In the genomic region with DNA sequence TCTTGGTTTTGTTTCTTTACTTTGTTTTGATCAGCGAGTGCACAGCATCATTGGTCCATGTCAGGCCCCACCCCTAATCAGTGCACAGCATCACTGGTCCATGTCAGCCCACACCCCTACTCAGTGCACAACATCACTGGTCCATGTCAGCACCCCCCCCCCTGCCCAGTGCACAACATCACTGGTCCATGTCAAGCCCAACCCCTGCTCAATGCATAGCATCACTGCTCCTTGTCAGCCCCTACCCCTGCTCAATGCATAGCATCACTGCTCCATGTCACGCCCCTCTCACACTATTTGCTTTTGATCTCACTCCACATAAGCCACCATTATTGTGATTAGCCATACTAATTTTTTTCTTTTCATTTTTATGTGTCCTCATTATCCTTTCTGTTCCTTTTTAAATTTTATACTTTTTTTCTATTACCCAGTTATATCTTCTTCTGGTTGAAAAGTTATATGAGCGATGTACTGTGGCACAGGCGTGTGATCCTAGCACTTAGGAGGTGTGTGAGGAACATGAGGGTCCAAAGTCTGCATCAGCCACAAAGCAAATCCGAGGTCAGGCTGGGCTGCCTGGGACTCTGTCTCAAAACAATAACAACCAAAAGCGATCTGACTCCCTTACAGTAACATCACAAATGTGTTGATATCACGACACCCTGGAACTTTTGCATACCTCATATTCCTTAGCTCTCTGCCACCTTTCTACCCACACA, we compare ENCODE assay signal across 11 mouse cellular contexts.
"Had no signal": no experiment of that assay in that cellular context is flagged by ENCODE, and none has a peak within 500 bp of the region (broad histone marks: within the 10 kb centered on the region; RNA-seq: fewer than 3 reads in every experiment).

No protein-coding gene starts in this region.

- H3K27me3 ChIP-seq: limb, embryonic 12.5 days; neural tube, embryonic 13.5 days had no signal

- H3K36me3 ChIP-seq: limb, embryonic 12.5 days; neural tube, embryonic 13.5 days had no signal

- DNase-seq: kidney, postnatal 4 days; lung, adult 18-20 months; retina, postnatal 1 day; right cerebral cortex, postnatal 4 days; spleen, adult 18-20 months; thymus, postnatal 4 days had no signal

- ATAC-seq: midbrain, embryonic 16.5 days had no signal

- H3K27ac ChIP-seq: layer of hippocampus, adult 2 months; limb, embryonic 12.5 days; liver, embryonic 14.5 days; neural tube, embryonic 13.5 days had no signal

- H3K4me1 ChIP-seq: limb, embryonic 12.5 days; neural tube, embryonic 13.5 days had no signal

- H3K4me3 ChIP-seq: layer of hippocampus, adult 2 months; limb, embryonic 12.5 days; neural tube, embryonic 13.5 days had no signal

- H3K4me2 ChIP-seq: limb, embryonic 12.5 days; neural tube, embryonic 13.5 days had no signal

- H3K9ac ChIP-seq: limb, embryonic 12.5 days; liver, embryonic 14.5 days; neural tube, embryonic 13.5 days had no signal
